Mouse (Mus musculus) forebrain, embryonic 11.5 days (tissue): ENCODE results near the gene Clec1a. TPM values are rescaled to one million over a fixed set of nuclear protein-coding genes. Genes with fewer than 3 reads are reported as not detected.
"Not testable (repeated sequence)": the region's sequence is repeated elsewhere in the genome, so short reads cannot be mapped to it uniquely, and the experiment has no call there.

Experiments
- ATAC-seq: fragments of 200-750 bp; cut with Nextera tagmentation; replicated peaks from 2 replicates; pipeline ENCODE4 v1.8.0; 2017; ENCODE audit warnings: moderate TSS enrichment; ENCODE audit not compliant: low FRiP score
- DNase-seq: peaks from one replicate; pipeline ENCODE4 v3.0.0-alpha.2; 2017; ENCODE audit warnings: low spot score
- H3K27ac ChIP-seq: fragments of 300-500 bp; sonication (generic); 2 replicates; pipeline ENCODE4 v1.5.1; 2014; ENCODE audit warnings: low read depth, low read length
- H3K27me3 ChIP-seq: fragments of 300-500 bp; sonication (generic); 2 replicates; pipeline ENCODE4 v1.6.1; 2014; ENCODE audit warnings: mild to moderate bottlenecking, low read length, mixed read lengths; ENCODE audit not compliant: control insufficient read depth, insufficient read depth
- H3K36me3 ChIP-seq: fragments of 300-500 bp; sonication (generic); 2 replicates; pipeline ENCODE4 v1.6.1; 2014; ENCODE audit warnings: mild to moderate bottlenecking, low read length, moderate library complexity, mixed read lengths; ENCODE audit not compliant: control insufficient read depth, insufficient read depth
- H3K4me1 ChIP-seq: fragments of 300-500 bp; sonication (generic); replicated peaks from 2 replicates; pipeline ENCODE4 v1.6.1; 2014; ENCODE audit warnings: low read length, mixed read lengths; ENCODE audit not compliant: control insufficient read depth, insufficient read depth
- H3K4me2 ChIP-seq: fragments of 300-500 bp; sonication (generic); 2 replicates; pipeline ENCODE4 v1.6.1; 2014; ENCODE audit warnings: low read depth, mild to moderate bottlenecking, low read length, moderate library complexity, mixed read lengths; ENCODE audit not compliant: severe bottlenecking
- H3K4me3 ChIP-seq: fragments of 300-500 bp; sonication (generic); 2 replicates; pipeline ENCODE4 v1.5.1; 2014; ENCODE audit warnings: low read depth, low read length
- H3K9ac ChIP-seq: fragments of 300-500 bp; sonication (generic); 2 replicates; pipeline ENCODE4 v1.6.1; 2014; ENCODE audit warnings: low read length
- H3K9me3 ChIP-seq: fragments of 300-500 bp; sonication (generic); 2 replicates; pipeline ENCODE4 v1.6.1; 2016; ENCODE audit warnings: low read length, mixed read lengths; ENCODE audit not compliant: control insufficient read depth
- WGBS: fragments of 180-500 bp; shearing (Covaris S2); extraction: QIAGEN DNeasy Blood & Tissue Kit; methylation state at CpG from one replicate; pipeline ENCODE4 v1.1.7; 2014; 5-methylcytosine and 5-hydroxymethylcytosine counted together
- polyA plus RNA-seq: library from polyadenylated mRNA; unstranded; fragments of >200 nt; fragmentation: Nextera tagmentation; extraction: Ambion mirVana; gene quantifications from 2 replicates; pipeline ENCODE4 v1.2.1, GENCODE M21; 2014

Gene Clec1a
- polyA plus RNA-seq: 0.65 and 0.75 TPM in 2 replicates

GRCm38 (mm10) chr6:129451411-129452039 is at the start of gene Clec1a:
Clec1a (minus strand) TSS chr6:129452000.
- no peak within 1 kb of the TSS for H3K27ac ChIP-seq
- WGBS: 57% methylated on average over 13 of the region's 13 CpGs
- H3K36me3 ChIP-seq: no peaks in the 10 kb centered on the region
- no peaks in the 10 kb centered on the region for H3K9me3 ChIP-seq
- DNase-seq (no peak), ATAC-seq (no peak)
- H3K4me3 ChIP-seq: no peak within 1 kb of the TSS
- H3K9ac ChIP-seq: no peak within 1 kb of the TSS
- no peaks in the 10 kb centered on the region for H3K4me1 ChIP-seq
- H3K4me2 ChIP-seq: no peak within 1 kb of the TSS
- no peaks in the 10 kb centered on the region for H3K27me3 ChIP-seq

GRCm38 (mm10) chr6:129499516-129499915 is 47.7 kb upstream of the Clec1a start:
- H3K36me3 ChIP-seq, H3K9ac ChIP-seq: not testable (repeated sequence)
- WGBS: 91% methylated on average over 1 of the region's 1 CpGs

GRCm38 (mm10) chr6:129497345-129498218 is 45.8 kb upstream of the Clec1a start:
- Histone ChIP-seq H3K36me3 (no peaks in the 10 kb centered on the region), H3K9ac (no peak overlapping the region), H3K4me1 (no peaks in the 10 kb centered on the region), H3K27ac (no peak overlapping the region), H3K9me3 (no peaks in the 10 kb centered on the region), H3K4me2 (no peak overlapping the region), H3K4me3 (no peak overlapping the region), H3K27me3 (no peaks in the 10 kb centered on the region)
- 94% methylated on average over 3 of the region's 3 CpGs for WGBS
- ATAC-seq (no peak), DNase-seq (no peak)

More at GRCm38 (mm10) chr6:129499516-129499915, 47.7 kb upstream of the Clec1a start:
- H3K9me3 ChIP-seq, H3K4me3 ChIP-seq, DNase-seq, H3K27ac ChIP-seq, ATAC-seq, H3K4me1 ChIP-seq, H3K27me3 ChIP-seq, H3K4me2 ChIP-seq: not testable (repeated sequence)

GRCm38 (mm10) chr6:129494924-129495323 is 43.1 kb upstream of the Clec1a start:
- no peak overlapping the region for H3K9ac ChIP-seq
- no peak for ATAC-seq
- no peaks in the 10 kb centered on the region for H3K36me3 ChIP-seq
- H3K27ac ChIP-seq: no peak overlapping the region
- H3K9me3 ChIP-seq: no peaks in the 10 kb centered on the region
- 89% methylated on average over 4 of the region's 4 CpGs for WGBS
- H3K4me1 ChIP-seq: no peaks in the 10 kb centered on the region
- no peak overlapping the region for H3K4me3 ChIP-seq
- no peak overlapping the region for H3K4me2 ChIP-seq
- DNase-seq: no peak
- H3K27me3 ChIP-seq: no peaks in the 10 kb centered on the region

- H3K27me3 ChIP-seq: no peaks in the 10 kb centered on the region
- no peak overlapping the region for H3K4me2 ChIP-seq
- no peaks in the 10 kb centered on the region for H3K36me3 ChIP-seq
- DNase-seq (no peak), ATAC-seq (no peak)
- WGBS: 69% methylated on average over 8 of the region's 8 CpGs
- H3K9ac ChIP-seq: no peak overlapping the region
- no peaks in the 10 kb centered on the region for H3K4me1 ChIP-seq
- no peak overlapping the region for H3K4me3 ChIP-seq
- no peaks in the 10 kb centered on the region for H3K9me3 ChIP-seq
- no peak overlapping the region for H3K27ac ChIP-seq
Measured at GRCm38 (mm10) chr6:129480089-129480958, 28.5 kb upstream of the Clec1a start.

GRCm38 (mm10) chr6:129476404-129477126 is 24.8 kb upstream of the Clec1a start:
- no peaks in the 10 kb centered on the region for H3K27me3 ChIP-seq
- H3K4me3 ChIP-seq: no peak overlapping the region
- H3K4me2 ChIP-seq: no peak overlapping the region
- DNase-seq (no peak), ATAC-seq (no peak)
- H3K9ac ChIP-seq: no peak overlapping the region
- H3K27ac ChIP-seq: no peak overlapping the region
- 31% methylated on average over 13 of the region's 13 CpGs for WGBS
- H3K9me3 ChIP-seq: no peaks in the 10 kb centered on the region
- H3K36me3 ChIP-seq: no peaks in the 10 kb centered on the region
- no peaks in the 10 kb centered on the region for H3K4me1 ChIP-seq

- ATAC-seq (no peak), DNase-seq (no peak)
- H3K27ac ChIP-seq: no peak overlapping the region
- H3K36me3 ChIP-seq: no peaks in the 10 kb centered on the region
- WGBS: 88% methylated on average over 5 of the region's 5 CpGs
- H3K9me3 ChIP-seq: no peaks in the 10 kb centered on the region
- no peak overlapping the region for H3K9ac ChIP-seq
- no peak overlapping the region for H3K4me2 ChIP-seq
- H3K4me1 ChIP-seq: no peaks in the 10 kb centered on the region
- no peak overlapping the region for H3K4me3 ChIP-seq
- no peaks in the 10 kb centered on the region for H3K27me3 ChIP-seq
Measured at GRCm38 (mm10) chr6:129472627-129473026, 20.8 kb upstream of the Clec1a start.

- H3K4me3 ChIP-seq: no peak overlapping the region
- no peaks in the 10 kb centered on the region for H3K36me3 ChIP-seq
- no peak for DNase-seq
- no peaks in the 10 kb centered on the region for H3K27me3 ChIP-seq
- 93% methylated on average over 6 of the region's 6 CpGs for WGBS
- no peak for ATAC-seq
- no peaks in the 10 kb centered on the region for H3K9me3 ChIP-seq
- no peak overlapping the region for H3K4me2 ChIP-seq
- no peak overlapping the region for H3K9ac ChIP-seq
- no peak overlapping the region for H3K27ac ChIP-seq
- no peaks in the 10 kb centered on the region for H3K4me1 ChIP-seq
Measured at GRCm38 (mm10) chr6:129471386-129471785, 19.6 kb upstream of the Clec1a start.
